Mouse (Mus musculus): ENCODE measurements around the gene Sytl3. TPM values are rescaled to one million over a fixed set of nuclear protein-coding genes. Genes with fewer than 3 reads are reported as not detected.
"Not testable (repeated sequence)": the region's sequence is repeated elsewhere in the genome, so short reads cannot be mapped to it uniquely, and the experiment has no call there.

Gene Sytl3
- polyA plus RNA-seq (2014; fragmentation: Nextera tagmentation; extraction: Ambion mirVana) = 0.30 TPM in 1 of 2 replicates, not detected in the other

GRCm38 (mm10) chr17:6658801-6659200 is at the start of gene Sytl3:
Gene Sytl3, plus strand, starts transcription at chr17:6659093.
- 76% methylated on average over 3 of the region's 7 CpGs for WGBS
- not testable (repeated sequence) for H3K9me3 ChIP-seq (ENCODE audit: control insufficient read depth, low read length); H3K4me3 ChIP-seq (ENCODE audit: control insufficient read depth in 1 of 2, insufficient read depth in 1 of 2, low read depth in 1 of 2, low read length in 2 of 2); H3K36me3 ChIP-seq (ENCODE audit: control insufficient read depth, insufficient read depth, low read length); ATAC-seq (ENCODE audit: insufficient number of reproducible peaks, insufficient read depth, low FRiP score, low read depth); H3K9ac ChIP-seq (ENCODE audit: low read length); H3K27me3 ChIP-seq (ENCODE audit: control insufficient read depth, insufficient read depth, low read length); H3K27ac ChIP-seq (replicated peaks in 1 of 2; ENCODE audit: control insufficient read depth in 1 of 2, insufficient read depth in 1 of 2, low read depth in 2 of 2, low read length in 2 of 2); H3K4me2 ChIP-seq (ENCODE audit: low read length); H3K4me1 ChIP-seq (ENCODE audit: control insufficient read depth in 2 of 2, insufficient read depth in 2 of 2, low read length in 2 of 2)

- not testable (repeated sequence) for H3K4me3 ChIP-seq (ENCODE audit: control insufficient read depth in 1 of 2, insufficient read depth in 1 of 2, low read depth in 1 of 2, low read length in 2 of 2); H3K27me3 ChIP-seq (ENCODE audit: control insufficient read depth, insufficient read depth, low read length); H3K36me3 ChIP-seq (ENCODE audit: control insufficient read depth, insufficient read depth, low read length); H3K4me1 ChIP-seq (ENCODE audit: control insufficient read depth in 2 of 2, insufficient read depth in 2 of 2, low read length in 2 of 2); H3K4me2 ChIP-seq (ENCODE audit: low read length); ATAC-seq (ENCODE audit: insufficient number of reproducible peaks, insufficient read depth, low FRiP score, low read depth); H3K9ac ChIP-seq (ENCODE audit: low read length); H3K9me3 ChIP-seq (ENCODE audit: control insufficient read depth, low read length); H3K27ac ChIP-seq (replicated peaks in 1 of 2; ENCODE audit: control insufficient read depth in 1 of 2, insufficient read depth in 1 of 2, low read depth in 2 of 2, low read length in 2 of 2)
- WGBS = 91% methylated on average over 11 of the region's 14 CpGs
Observed at GRCm38 (mm10) chr17:6613524-6613923, 45.4 kb upstream of the Sytl3 start.

GRCm38 (mm10) chr17:6614316-6614715 is 44.6 kb upstream of the Sytl3 start:
- not testable (repeated sequence) for H3K4me1 ChIP-seq (ENCODE audit: control insufficient read depth in 2 of 2, insufficient read depth in 2 of 2, low read length in 2 of 2); H3K9me3 ChIP-seq (ENCODE audit: control insufficient read depth, low read length); H3K9ac ChIP-seq (ENCODE audit: low read length); H3K27me3 ChIP-seq (ENCODE audit: control insufficient read depth, insufficient read depth, low read length); H3K36me3 ChIP-seq (ENCODE audit: control insufficient read depth, insufficient read depth, low read length); H3K4me3 ChIP-seq (ENCODE audit: control insufficient read depth in 1 of 2, insufficient read depth in 1 of 2, low read depth in 1 of 2, low read length in 2 of 2); H3K4me2 ChIP-seq (ENCODE audit: low read length); ATAC-seq (ENCODE audit: insufficient number of reproducible peaks, insufficient read depth, low FRiP score, low read depth); H3K27ac ChIP-seq (replicated peaks in 1 of 2; ENCODE audit: control insufficient read depth in 1 of 2, insufficient read depth in 1 of 2, low read depth in 2 of 2, low read length in 2 of 2)
- 79% methylated on average over 4 of the region's 9 CpGs for WGBS

DNA sequence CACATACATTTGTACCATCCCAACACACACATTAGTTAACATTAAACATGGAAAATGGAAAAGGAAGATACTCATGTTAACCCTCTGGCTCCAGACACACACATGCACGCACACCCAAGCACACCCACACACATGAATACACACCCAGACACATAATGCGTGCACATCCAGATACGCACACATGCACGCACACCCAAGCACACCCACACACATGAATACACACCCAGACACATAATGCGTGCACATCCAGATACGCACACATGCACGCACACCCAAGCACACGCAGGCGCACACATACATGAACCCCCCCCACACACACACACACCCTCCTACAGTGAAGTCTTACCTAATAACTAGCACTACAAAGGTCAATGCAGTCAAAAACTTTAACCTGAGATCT is 42.2 kb upstream of the Sytl3 start:
- not testable (repeated sequence) for H3K4me1 ChIP-seq (ENCODE audit: control insufficient read depth in 2 of 2, insufficient read depth in 2 of 2, low read length in 2 of 2); H3K4me2 ChIP-seq (ENCODE audit: low read length); H3K4me3 ChIP-seq (ENCODE audit: control insufficient read depth in 1 of 2, insufficient read depth in 1 of 2, low read depth in 1 of 2, low read length in 2 of 2); H3K27ac ChIP-seq (replicated peaks in 1 of 2; ENCODE audit: control insufficient read depth in 1 of 2, insufficient read depth in 1 of 2, low read depth in 2 of 2, low read length in 2 of 2); H3K27me3 ChIP-seq (ENCODE audit: control insufficient read depth, insufficient read depth, low read length); H3K9ac ChIP-seq (ENCODE audit: low read length); H3K36me3 ChIP-seq (ENCODE audit: control insufficient read depth, insufficient read depth, low read length); H3K9me3 ChIP-seq (ENCODE audit: control insufficient read depth, low read length); ATAC-seq (ENCODE audit: insufficient number of reproducible peaks, insufficient read depth, low FRiP score, low read depth)
- 98% methylated on average over 9 of the region's 9 CpGs for WGBS

- not testable (repeated sequence) for H3K4me3 ChIP-seq (ENCODE audit: control insufficient read depth in 1 of 2, insufficient read depth in 1 of 2, low read depth in 1 of 2, low read length in 2 of 2); ATAC-seq (ENCODE audit: insufficient number of reproducible peaks, insufficient read depth, low FRiP score, low read depth); H3K9ac ChIP-seq (ENCODE audit: low read length); H3K4me2 ChIP-seq (ENCODE audit: low read length); H3K36me3 ChIP-seq (ENCODE audit: control insufficient read depth, insufficient read depth, low read length); H3K4me1 ChIP-seq (ENCODE audit: control insufficient read depth in 2 of 2, insufficient read depth in 2 of 2, low read length in 2 of 2); H3K27me3 ChIP-seq (ENCODE audit: control insufficient read depth, insufficient read depth, low read length); H3K9me3 ChIP-seq (ENCODE audit: control insufficient read depth, low read length); H3K27ac ChIP-seq (replicated peaks in 1 of 2; ENCODE audit: control insufficient read depth in 1 of 2, insufficient read depth in 1 of 2, low read depth in 2 of 2, low read length in 2 of 2)
- WGBS = 60% methylated on average over 5 of the region's 13 CpGs
Observed at GRCm38 (mm10) chr17:6617689-6618400, 41.0 kb upstream of the Sytl3 start.

- not testable (repeated sequence) for H3K9ac ChIP-seq (ENCODE audit: low read length); H3K4me2 ChIP-seq (ENCODE audit: low read length); H3K27me3 ChIP-seq (ENCODE audit: control insufficient read depth, insufficient read depth, low read length); H3K36me3 ChIP-seq (ENCODE audit: control insufficient read depth, insufficient read depth, low read length); H3K4me1 ChIP-seq (ENCODE audit: control insufficient read depth in 2 of 2, insufficient read depth in 2 of 2, low read length in 2 of 2); H3K9me3 ChIP-seq (ENCODE audit: control insufficient read depth, low read length); H3K4me3 ChIP-seq (ENCODE audit: control insufficient read depth in 1 of 2, insufficient read depth in 1 of 2, low read depth in 1 of 2, low read length in 2 of 2); H3K27ac ChIP-seq (replicated peaks in 1 of 2; ENCODE audit: control insufficient read depth in 1 of 2, insufficient read depth in 1 of 2, low read depth in 2 of 2, low read length in 2 of 2); ATAC-seq (ENCODE audit: insufficient number of reproducible peaks, insufficient read depth, low FRiP score, low read depth)
- 70% methylated on average over 5 of the region's 5 CpGs for WGBS
Observed at GRCm38 (mm10) chr17:6619271-6619670, 39.6 kb upstream of the Sytl3 start.

DNA sequence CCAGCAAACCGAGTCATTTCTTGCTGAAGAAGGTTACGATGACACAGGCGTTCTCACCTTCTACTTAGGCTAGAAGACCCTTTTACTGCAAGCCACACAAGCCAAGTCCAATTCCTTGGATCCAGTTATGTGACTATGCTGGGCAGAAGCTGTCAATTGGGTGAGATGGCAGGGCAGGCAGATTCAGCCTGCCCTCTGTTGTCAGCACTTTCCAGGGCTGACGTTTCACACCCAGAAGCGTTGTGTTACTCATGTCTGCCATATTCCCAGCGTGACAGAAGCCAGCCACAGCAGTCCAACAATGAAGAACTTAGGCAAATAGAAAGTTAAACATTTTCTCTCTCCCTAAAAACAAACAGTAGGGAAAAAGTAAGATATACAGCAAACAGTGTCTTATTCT is 38.9 kb upstream of the Sytl3 start:
- 63% methylated on average over 5 of the region's 6 CpGs for WGBS
- not testable (repeated sequence) for H3K27ac ChIP-seq (replicated peaks in 1 of 2; ENCODE audit: control insufficient read depth in 1 of 2, insufficient read depth in 1 of 2, low read depth in 2 of 2, low read length in 2 of 2); H3K4me2 ChIP-seq (ENCODE audit: low read length); ATAC-seq (ENCODE audit: insufficient number of reproducible peaks, insufficient read depth, low FRiP score, low read depth); H3K4me3 ChIP-seq (ENCODE audit: control insufficient read depth in 1 of 2, insufficient read depth in 1 of 2, low read depth in 1 of 2, low read length in 2 of 2); H3K27me3 ChIP-seq (ENCODE audit: control insufficient read depth, insufficient read depth, low read length); H3K9ac ChIP-seq (ENCODE audit: low read length); H3K9me3 ChIP-seq (ENCODE audit: control insufficient read depth, low read length); H3K36me3 ChIP-seq (ENCODE audit: control insufficient read depth, insufficient read depth, low read length); H3K4me1 ChIP-seq (ENCODE audit: control insufficient read depth in 2 of 2, insufficient read depth in 2 of 2, low read length in 2 of 2)
